Mouse (Mus musculus): ENCODE measurements around the gene Scyl2.

The Scyl2 gene

GRCm38 (mm10) chr10:89635018-89635417 is 51.1 kb downstream of the Scyl2 start:
- Histone ChIP-seq H3K36me3 (ENCODE audit: insufficient read depth, low read length) (peaks cover 3% of the 10 kb centered on the region; the same call in 1 of the 2 replicates), H3K9me3 (ENCODE audit: low read length) (no peaks in the 10 kb centered on the region), H3K27me3 (ENCODE audit: insufficient read depth, low read length) (no peaks in the 10 kb centered on the region), H3K4me3 (replicated peaks; ENCODE audit: low read length) (no peak overlapping the region), H3K4me1 (replicated peaks; ENCODE audit: low read depth, low read length) (no peaks in the 10 kb centered on the region)
- TF ChIP-seq NANOG (IDR thresholded peaks at IDR 0.05; ENCODE audit: borderline replicate concordance, low read length) (no peak), POU5F1 (IDR thresholded peaks at IDR 0.05; ENCODE audit: borderline replicate concordance, low read length) (no peak), CTCF (conservative IDR thresholded peaks at IDR 0.05; ENCODE audit: low read length) (no peak)

GRCm38 (mm10) chr10:89633736-89634426 is 52.2 kb downstream of the Scyl2 start:
- H3K4me1 ChIP-seq (replicated peaks; ENCODE audit: low read depth, low read length), result no peaks in the 10 kb centered on the region
- no peak for TF ChIP-seq CTCF (conservative IDR thresholded peaks at IDR 0.05; ENCODE audit: low read length)
- no peaks in the 10 kb centered on the region for H3K36me3 ChIP-seq (ENCODE audit: insufficient read depth, low read length)
- H3K9me3 ChIP-seq (ENCODE audit: low read length), result no peaks in the 10 kb centered on the region
- H3K27me3 ChIP-seq (ENCODE audit: insufficient read depth, low read length), result no peaks in the 10 kb centered on the region
- no peak overlapping the region for H3K4me3 ChIP-seq (replicated peaks; ENCODE audit: low read length)

GRCm38 (mm10) chr10:89633121-89633520 is 53.0 kb downstream of the Scyl2 start:
- no peaks in the 10 kb centered on the region for H3K36me3 ChIP-seq (ENCODE audit: insufficient read depth, low read length)
- H3K27me3 ChIP-seq (ENCODE audit: insufficient read depth, low read length), result no peaks in the 10 kb centered on the region
- H3K9me3 ChIP-seq (ENCODE audit: low read length), result no peaks in the 10 kb centered on the region
- TF ChIP-seq NANOG (IDR thresholded peaks at IDR 0.05; ENCODE audit: borderline replicate concordance, low read length), result no peak
- no peak for TF ChIP-seq CTCF (conservative IDR thresholded peaks at IDR 0.05; ENCODE audit: low read length)
- TF ChIP-seq POU5F1 (IDR thresholded peaks at IDR 0.05; ENCODE audit: borderline replicate concordance, low read length), result no peak
- no peaks in the 10 kb centered on the region for H3K4me1 ChIP-seq (replicated peaks; ENCODE audit: low read depth, low read length)
- H3K4me3 ChIP-seq (replicated peaks; ENCODE audit: low read length), result no peak overlapping the region

- H3K4me1 ChIP-seq (replicated peaks; ENCODE audit: low read depth, low read length), result no peaks in the 10 kb centered on the region
These were observed 54.3 kb downstream of the Scyl2 start for GRCm38 (mm10) chr10:89631831-89632230.

GRCm38 (mm10) chr10:89630564-89630963 is 55.5 kb downstream of the Scyl2 start:
- H3K4me1 ChIP-seq (replicated peaks; ENCODE audit: low read depth, low read length), result no peaks in the 10 kb centered on the region
- no peak for TF ChIP-seq NANOG (IDR thresholded peaks at IDR 0.05; ENCODE audit: borderline replicate concordance, low read length)
- TF ChIP-seq POU5F1 (IDR thresholded peaks at IDR 0.05; ENCODE audit: borderline replicate concordance, low read length), result no peak
- TF ChIP-seq CTCF (conservative IDR thresholded peaks at IDR 0.05; ENCODE audit: low read length), result no peak
- no peaks in the 10 kb centered on the region for H3K36me3 ChIP-seq (ENCODE audit: insufficient read depth, low read length)
- no peak overlapping the region for H3K4me3 ChIP-seq (replicated peaks; ENCODE audit: low read length)
- no peaks in the 10 kb centered on the region for H3K27me3 ChIP-seq (ENCODE audit: insufficient read depth, low read length)
- no peaks in the 10 kb centered on the region for H3K9me3 ChIP-seq (ENCODE audit: low read length)

More at GRCm38 (mm10) chr10:89631831-89632230, 54.3 kb downstream of the Scyl2 start:
- TF ChIP-seq NANOG (IDR thresholded peaks at IDR 0.05; ENCODE audit: borderline replicate concordance, low read length) (no peak), CTCF (conservative IDR thresholded peaks at IDR 0.05; ENCODE audit: low read length) (no peak), POU5F1 (IDR thresholded peaks at IDR 0.05; ENCODE audit: borderline replicate concordance, low read length) (no peak)
- Histone ChIP-seq H3K36me3 (ENCODE audit: insufficient read depth, low read length) (no peaks in the 10 kb centered on the region), H3K27me3 (ENCODE audit: insufficient read depth, low read length) (no peaks in the 10 kb centered on the region), H3K9me3 (ENCODE audit: low read length) (no peaks in the 10 kb centered on the region), H3K4me3 (replicated peaks; ENCODE audit: low read length) (no peak overlapping the region)

- Histone ChIP-seq H3K4me3 (replicated peaks; ENCODE audit: low read length) (no peak overlapping the region), H3K4me1 (replicated peaks; ENCODE audit: low read depth, low read length) (no peaks in the 10 kb centered on the region), H3K9me3 (ENCODE audit: low read length) (no peaks in the 10 kb centered on the region), H3K36me3 (ENCODE audit: insufficient read depth, low read length) (no peaks in the 10 kb centered on the region), H3K27me3 (ENCODE audit: insufficient read depth, low read length) (no peaks in the 10 kb centered on the region)
- TF ChIP-seq POU5F1 (IDR thresholded peaks at IDR 0.05; ENCODE audit: borderline replicate concordance, low read length) (no peak), NANOG (IDR thresholded peaks at IDR 0.05; ENCODE audit: borderline replicate concordance, low read length) (no peak), CTCF (conservative IDR thresholded peaks at IDR 0.05; ENCODE audit: low read length) (peak; percentile 55)
These were observed 56.0 kb downstream of the Scyl2 start for GRCm38 (mm10) chr10:89630052-89630451.

- TF ChIP-seq CTCF (conservative IDR thresholded peaks at IDR 0.05; ENCODE audit: low read length) (no peak), POU5F1 (IDR thresholded peaks at IDR 0.05; ENCODE audit: borderline replicate concordance, low read length) (no peak), NANOG (IDR thresholded peaks at IDR 0.05; ENCODE audit: borderline replicate concordance, low read length) (no peak)
- H3K4me1 ChIP-seq (replicated peaks; ENCODE audit: low read depth, low read length), result no peaks in the 10 kb centered on the region
- H3K4me3 ChIP-seq (replicated peaks; ENCODE audit: low read length), result no peak overlapping the region
- no peaks in the 10 kb centered on the region for H3K9me3 ChIP-seq (ENCODE audit: low read length)
- no peaks in the 10 kb centered on the region for H3K36me3 ChIP-seq (ENCODE audit: insufficient read depth, low read length)
- no peaks in the 10 kb centered on the region for H3K27me3 ChIP-seq (ENCODE audit: insufficient read depth, low read length)
These were observed 59.4 kb downstream of the Scyl2 start for GRCm38 (mm10) chr10:89626714-89627113.

- TF ChIP-seq NANOG (IDR thresholded peaks at IDR 0.05; ENCODE audit: borderline replicate concordance, low read length), result no peak
- TF ChIP-seq CTCF (conservative IDR thresholded peaks at IDR 0.05; ENCODE audit: low read length), result no peak
- no peak for TF ChIP-seq POU5F1 (IDR thresholded peaks at IDR 0.05; ENCODE audit: borderline replicate concordance, low read length)
- Histone ChIP-seq H3K4me1 (replicated peaks; ENCODE audit: low read depth, low read length) (no peaks in the 10 kb centered on the region), H3K27me3 (ENCODE audit: insufficient read depth, low read length) (no peaks in the 10 kb centered on the region), H3K4me3 (replicated peaks; ENCODE audit: low read length) (no peak overlapping the region), H3K9me3 (ENCODE audit: low read length) (no peaks in the 10 kb centered on the region), H3K36me3 (ENCODE audit: insufficient read depth, low read length) (no peaks in the 10 kb centered on the region)
These were observed 61.9 kb downstream of the Scyl2 start for GRCm38 (mm10) chr10:89624196-89624595.

GRCm38 (mm10) chr10:89621129-89621528 is 65.0 kb downstream of the Scyl2 start, which contains the start of gene Slc17a8:
TSS of gene Slc17a8 (minus strand) at chr10:89621253.
- H3K4me3 ChIP-seq (replicated peaks; ENCODE audit: low read length), result no peak within 1 kb of the TSS
- TF ChIP-seq NANOG (IDR thresholded peaks at IDR 0.05; ENCODE audit: borderline replicate concordance, low read length), result no peak
- H3K27me3 ChIP-seq (ENCODE audit: insufficient read depth, low read length), result no peaks in the 10 kb centered on the region
- H3K9me3 ChIP-seq (ENCODE audit: low read length), result no peaks in the 10 kb centered on the region
- no peaks in the 10 kb centered on the region for H3K36me3 ChIP-seq (ENCODE audit: insufficient read depth, low read length)
- no peaks in the 10 kb centered on the region for H3K4me1 ChIP-seq (replicated peaks; ENCODE audit: low read depth, low read length)

All from E14TG2a.4 (cell line).